Mouse (Mus musculus) MEL (cell line): Measurements from ENCODE around the gene Polr3a. TPM values are rescaled to one million over a fixed set of nuclear protein-coding genes. Genes with fewer than 3 reads are reported as not detected.

Experiments used
- DNase-seq: peaks from one replicate; pipeline ENCODE4 v3.0.0; 2011; ENCODE audit warnings: low read depth, low spot score
- H3K27ac ChIP-seq: 2 replicates; pipeline ENCODE4 v1.5.1; 2012; ENCODE audit warnings: low read depth, mild to moderate bottlenecking, control low read depth, low read length, moderate library complexity; ENCODE audit not compliant: control insufficient read depth
- H3K27me3 ChIP-seq, 2 experiments: fragments of 150-350 bp in 1 of 2; sonication (generic) in 1 of 2; 2 replicates each; pipeline ENCODE4 v1.6.1; 2012; ENCODE audit warnings: low read length in 2 of 2, mild to moderate bottlenecking in 2 of 2, improper control_type of control experiment in 1 of 2, moderate library complexity in 1 of 2; ENCODE audit not compliant: insufficient read depth in 2 of 2, control insufficient read depth in 1 of 2
- H3K36me3 ChIP-seq, 2 experiments: 2 replicates each; pipeline ENCODE4 v1.6.1; 2012 to 2014; ENCODE audit warnings: low read length in 2 of 2, improper control_type of control experiment in 1 of 2, inconsistent platforms in 1 of 2, mild to moderate bottlenecking in 1 of 2; ENCODE audit not compliant: insufficient read depth in 2 of 2, control insufficient read depth in 1 of 2
- H3K4me1 ChIP-seq, 2 experiments: fragments of 150-350 bp in 1 of 2; sonication (generic) in 1 of 2; 2 replicates each; pipeline ENCODE4 v1.6.1; 2012; ENCODE audit warnings: low read length in 2 of 2, improper control_type of control experiment in 1 of 2, mild to moderate bottlenecking in 1 of 2; ENCODE audit not compliant: insufficient read depth in 2 of 2, control insufficient read depth in 1 of 2
- H3K4me3 ChIP-seq, 2 experiments: fragments of 150-350 bp in 1 of 2; sonication (generic) in 1 of 2; 2 replicates each; pipeline ENCODE4 v1.5.1; 2012; ENCODE audit warnings: low read depth in 2 of 2, low read length in 2 of 2, mild to moderate bottlenecking in 2 of 2, moderate library complexity in 2 of 2, control low read depth in 1 of 2, improper control_type of control experiment in 1 of 2; ENCODE audit not compliant: control insufficient read depth in 1 of 2, insufficient read depth in 1 of 2
- H3K79me2 ChIP-seq: 2 replicates; pipeline ENCODE4 v1.6.1; 2012; ENCODE audit warnings: mild to moderate bottlenecking, low read length, moderate library complexity; ENCODE audit not compliant: control insufficient read depth, poor library complexity, insufficient read depth
- H3K9ac ChIP-seq: 2 replicates; pipeline ENCODE4 v1.6.1; 2012; ENCODE audit warnings: low read depth, mild to moderate bottlenecking, control low read depth, low read length, moderate library complexity; ENCODE audit not compliant: control insufficient read depth, poor library complexity, severe bottlenecking
- H3K9me3 ChIP-seq: fragments of 150-350 bp; sonication (generic); replicated peaks from 2 replicates; pipeline ENCODE4 v1.6.1; 2012; ENCODE audit warnings: mild to moderate bottlenecking, low read length, improper control_type of control experiment, moderate library complexity; ENCODE audit not compliant: insufficient read depth
- BHLHE40 ChIP-seq: IDR thresholded peaks from 2 replicates; pipeline ENCODE4 v1.6.1; 2012; ENCODE audit warnings: low read depth, mild to moderate bottlenecking, inconsistent platforms, low read length, improper control_type of control experiment, borderline replicate concordance
- CHD1 ChIP-seq: IDR thresholded peaks from 2 replicates; pipeline ENCODE4 v1.6.1; 2012; ENCODE audit warnings: low read depth, mild to moderate bottlenecking, inconsistent platforms, low read length, improper control_type of control experiment
- CTCF ChIP-seq, 3 experiments: IDR thresholded peaks in 2 of 3; conservative IDR thresholded peaks in 1 of 3; 2 replicates each; pipeline ENCODE4 v1.5.1; 2011 to 2012; ENCODE audit warnings: low read length in 3 of 3, low read depth in 2 of 3, mild to moderate bottlenecking in 2 of 3, improper control_type of control experiment in 1 of 3, inconsistent platforms in 1 of 3, mixed read lengths in 1 of 3, moderate library complexity in 1 of 3; ENCODE audit not compliant: control insufficient read depth in 1 of 3, insufficient read depth in 1 of 3, poor library complexity in 1 of 3, severe bottlenecking in 1 of 3
- ELF1 ChIP-seq: IDR thresholded peaks from 2 replicates; pipeline ENCODE4 v1.6.1; 2014; ENCODE audit warnings: low read depth, mild to moderate bottlenecking, inconsistent platforms, low read length, improper control_type of control experiment, moderate library complexity
- EP300 ChIP-seq, 2 experiments: IDR thresholded peaks; 2 replicates each; pipeline ENCODE4 v1.6.1; 2011; ENCODE audit warnings: improper control_type of control experiment in 2 of 2, low read length in 2 of 2, low read depth in 1 of 2, mild to moderate bottlenecking in 1 of 2
- ETS1 ChIP-seq: IDR thresholded peaks from 2 replicates; pipeline ENCODE4 v1.6.1; 2012; ENCODE audit warnings: low read depth, mild to moderate bottlenecking, inconsistent platforms, low read length, improper control_type of control experiment, moderate library complexity
- GABPA ChIP-seq: IDR thresholded peaks from 2 replicates; pipeline ENCODE4 v1.6.1; 2012; ENCODE audit warnings: low read depth, mild to moderate bottlenecking, inconsistent platforms, low read length, improper control_type of control experiment, moderate library complexity
- HCFC1 ChIP-seq: IDR thresholded peaks from 2 replicates; pipeline ENCODE4 v1.6.1; 2012; ENCODE audit warnings: low read depth, mild to moderate bottlenecking, inconsistent platforms, low read length, improper control_type of control experiment, moderate library complexity
- JUND ChIP-seq: IDR thresholded peaks from 2 replicates; pipeline ENCODE4 v1.6.1; 2011; ENCODE audit warnings: low read depth, mild to moderate bottlenecking, improper control_type of control experiment, low read length
- MAFK ChIP-seq: IDR thresholded peaks from 2 replicates; pipeline ENCODE4 v1.6.1; 2011; ENCODE audit warnings: low read depth, mild to moderate bottlenecking, low read length, improper control_type of control experiment, borderline replicate concordance
- MAX ChIP-seq: IDR thresholded peaks from 2 replicates; pipeline ENCODE4 v1.6.1; 2011; ENCODE audit warnings: low read length, improper control_type of control experiment
- MAZ ChIP-seq: IDR thresholded peaks from 2 replicates; pipeline ENCODE4 v1.6.1; 2012; ENCODE audit warnings: low read depth, mild to moderate bottlenecking, inconsistent platforms, low read length, improper control_type of control experiment
- MYC ChIP-seq: IDR thresholded peaks from 2 replicates; pipeline ENCODE4 v1.6.1; 2011; ENCODE audit warnings: low read depth, mild to moderate bottlenecking, low read length, improper control_type of control experiment, moderate library complexity
- NRF1 ChIP-seq: IDR thresholded peaks from 2 replicates; pipeline ENCODE4 v1.6.1; 2014; ENCODE audit warnings: low read depth, mild to moderate bottlenecking, inconsistent platforms, low read length, improper control_type of control experiment, moderate library complexity; ENCODE audit not compliant: poor library complexity, insufficient read depth, severe bottlenecking
- POLR2AphosphoS2 ChIP-seq: IDR thresholded peaks from 2 replicates; pipeline ENCODE4 v1.6.1; 2011; ENCODE audit warnings: low read length, improper control_type of control experiment
- POLR2AphosphoS5 ChIP-seq: IDR thresholded peaks from 2 replicates; pipeline ENCODE4 v1.6.1; 2012; ENCODE audit warnings: low read depth, borderline replicate concordance, mild to moderate bottlenecking, inconsistent platforms, low read length, moderate library complexity, mixed read lengths
- RAD21 ChIP-seq: IDR thresholded peaks from 2 replicates; pipeline ENCODE4 v1.6.1; 2011; ENCODE audit warnings: mild to moderate bottlenecking, low read depth, low read length, improper control_type of control experiment
- SMC3 ChIP-seq: IDR thresholded peaks from 2 replicates; pipeline ENCODE4 v1.6.1; 2011; ENCODE audit warnings: low read depth, low read length, improper control_type of control experiment
- TCF12 ChIP-seq: IDR thresholded peaks from 2 replicates; pipeline ENCODE4 v1.6.1; 2014; ENCODE audit warnings: low read depth, mild to moderate bottlenecking, inconsistent platforms, low read length, improper control_type of control experiment, moderate library complexity
- USF1 ChIP-seq: IDR thresholded peaks from 2 replicates; pipeline ENCODE4 v1.6.1; 2014; ENCODE audit warnings: low read depth, mild to moderate bottlenecking, inconsistent platforms, low read length, improper control_type of control experiment, moderate library complexity
- ZC3H11A ChIP-seq: IDR thresholded peaks from 2 replicates; pipeline ENCODE4 v1.6.1; 2012; ENCODE audit warnings: low read depth, mild to moderate bottlenecking, inconsistent platforms, low read length, improper control_type of control experiment
- ZKSCAN1 ChIP-seq: IDR thresholded peaks from 2 replicates; pipeline ENCODE4 v1.6.1; 2012; ENCODE audit warnings: low read depth, mild to moderate bottlenecking, inconsistent platforms, low read length, improper control_type of control experiment, moderate library complexity
- ZMIZ1 ChIP-seq: IDR thresholded peaks from 2 replicates; pipeline ENCODE4 v1.6.1; 2012; ENCODE audit warnings: low read depth, mild to moderate bottlenecking, inconsistent platforms, low read length, improper control_type of control experiment, moderate library complexity
- polyA plus RNA-seq, 2 experiments: library from polyadenylated mRNA; stranded (reverse) in 1 of 2; unstranded in 1 of 2; fragments of >175 nt in 1 of 2; fragments of >200 nt in 1 of 2; gene quantifications; 2 replicates each; pipeline versions ENCODE4 v1.2.1 to v1.2.4; 2012; ENCODE audit warnings: low replicate concordance in 2 of 2, low read depth in 1 of 2; ENCODE audit not compliant: insufficient read length in 2 of 2, insufficient read depth in 1 of 2, missing spikeins in 1 of 2
- total RNA-seq: library from RNA; depleted of rRNA; stranded (reverse); fragments of 300-350 nt; gene quantifications from 2 replicates; pipeline ENCODE4 v1.2.3, GENCODE M21; 2012

The Polr3a gene
- total and polyA plus RNA-seq, 3 experiments: 22.8 to 26.6 TPM; not detected in 1

DNA sequence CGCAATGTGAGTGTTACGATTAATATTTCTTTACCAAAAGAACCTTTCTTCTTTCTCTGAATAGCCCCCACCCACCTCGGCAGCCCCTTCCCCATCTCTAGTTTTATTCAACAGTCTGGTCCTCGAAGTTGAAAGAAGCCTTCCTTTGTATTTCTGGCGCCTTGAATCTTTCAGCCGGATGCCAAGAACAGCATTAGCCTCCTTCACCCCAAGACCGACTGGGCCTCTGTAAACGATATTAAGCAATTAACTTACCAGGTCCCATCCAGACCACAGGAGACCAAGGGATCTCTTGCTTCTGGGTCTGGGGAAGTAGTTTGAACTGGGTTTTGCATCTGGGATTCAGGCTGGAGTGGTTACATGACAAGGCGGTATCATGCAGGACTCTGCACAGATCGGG is 39.6 kb upstream of the Polr3a start:
- Histone ChIP-seq H3K4me1 (no peaks in the 10 kb centered on the region), H3K79me2 (no peaks in the 10 kb centered on the region)
- TF ChIP-seq ZC3H11A (no peak), USF1 (no peak), GABPA (no peak), CTCF (IDR thresholded peaks at IDR 0.05 in 2 of 3, conservative IDR thresholded peaks at IDR 0.05 in 1 of 3; ENCODE audit: control insufficient read depth in 1 of 3, insufficient read depth in 1 of 3, low read depth in 2 of 3, low read length in 3 of 3, poor library complexity in 1 of 3, severe bottlenecking in 1 of 3) (no peak)
- TF ChIP-seq, all 39 proteins: peak for 0
- no peak overlapping the region for H3K27ac ChIP-seq
- no peaks in the 10 kb centered on the region; a peak in 1 of 4 replicates for H3K27me3 ChIP-seq
- no peaks in the 10 kb centered on the region for H3K9me3 ChIP-seq
- no peak overlapping the region for H3K4me3 ChIP-seq
- no peak overlapping the region for H3K9ac ChIP-seq
- H3K36me3 ChIP-seq: no peaks in the 10 kb centered on the region
- no peak for DNase-seq

GRCm38 (mm10) chr14:24525677-24526415 is 39.0 kb upstream of the Polr3a start:
- no peak for DNase-seq
- no peak overlapping the region for H3K4me3 ChIP-seq
- no peaks in the 10 kb centered on the region for H3K4me1 ChIP-seq
- no peaks in the 10 kb centered on the region for H3K36me3 ChIP-seq
- H3K27me3 ChIP-seq: no peaks in the 10 kb centered on the region; a peak in 1 of 4 replicates
- H3K27ac ChIP-seq: no peak overlapping the region
- no peak overlapping the region for H3K9ac ChIP-seq
- TF ChIP-seq ZKSCAN1: no peak
- no peak for TF ChIP-seq ETS1
- TF ChIP-seq MAX: no peak
- no peak for TF ChIP-seq MAFK
- no peak for TF ChIP-seq BHLHE40
- no peak for TF ChIP-seq SMC3
- TF ChIP-seq POLR2AphosphoS2: no peak
- TF ChIP-seq, all 39 proteins: peak for 0
- H3K79me2 ChIP-seq: no peaks in the 10 kb centered on the region
- no peaks in the 10 kb centered on the region for H3K9me3 ChIP-seq

DNA sequence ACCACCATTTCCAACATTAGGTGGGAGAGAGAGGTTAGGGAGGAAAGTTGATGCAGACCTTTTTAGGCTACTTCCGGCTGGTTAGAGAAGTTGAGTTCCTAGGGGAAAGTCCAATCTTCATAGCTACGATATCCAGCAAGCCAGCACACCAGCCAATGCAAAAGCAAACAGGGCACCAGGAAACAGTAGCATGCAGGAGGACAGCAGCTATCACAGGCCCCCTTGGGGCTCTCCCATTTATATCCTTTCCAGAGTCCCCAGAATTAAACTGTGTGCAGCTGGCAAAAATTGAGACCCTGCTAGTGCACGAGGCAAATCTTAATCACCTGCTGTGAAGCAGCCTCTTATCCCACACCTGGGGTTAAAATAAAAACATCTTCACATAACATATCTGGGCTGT is 38.3 kb upstream of the Polr3a start:
- no peaks in the 10 kb centered on the region for H3K36me3 ChIP-seq
- H3K79me2 ChIP-seq: no peaks in the 10 kb centered on the region
- no peak overlapping the region for H3K9ac ChIP-seq
- H3K4me1 ChIP-seq: no peaks in the 10 kb centered on the region
- H3K4me3 ChIP-seq: no peak overlapping the region
- no peak overlapping the region for H3K27ac ChIP-seq
- no peak for TF ChIP-seq NRF1
- TF ChIP-seq ZMIZ1: no peak
- no peak for TF ChIP-seq POLR2AphosphoS5
- no peak for TF ChIP-seq GABPA
- no peak for TF ChIP-seq RAD21
- no peak for TF ChIP-seq TCF12
- TF ChIP-seq HCFC1: no peak
- no peak for TF ChIP-seq EP300 (IDR thresholded peaks at IDR 0.05; ENCODE audit: low read depth in 1 of 2, low read length in 2 of 2)
- no peak for TF ChIP-seq BHLHE40
- TF ChIP-seq CHD1: no peak
- no peak for TF ChIP-seq POLR2AphosphoS2
- TF ChIP-seq JUND: no peak
- TF ChIP-seq MAZ: no peak
- TF ChIP-seq MAX: no peak
- TF ChIP-seq ELF1: no peak
- TF ChIP-seq MYC: no peak
- H3K9me3 ChIP-seq: no peaks in the 10 kb centered on the region
- no peak for DNase-seq
- H3K27me3 ChIP-seq: no peaks in the 10 kb centered on the region; a peak in 1 of 4 replicates
